Mouse (Mus musculus): Measurements from ENCODE around the gene Rasgrp2. TPM values are rescaled to one million over a fixed set of nuclear protein-coding genes. Genes with fewer than 3 reads are reported as not detected.

The Rasgrp2 gene
- polyA plus RNA-seq, 2 experiments from 2014 or later = 128 to 133 TPM

DNA sequence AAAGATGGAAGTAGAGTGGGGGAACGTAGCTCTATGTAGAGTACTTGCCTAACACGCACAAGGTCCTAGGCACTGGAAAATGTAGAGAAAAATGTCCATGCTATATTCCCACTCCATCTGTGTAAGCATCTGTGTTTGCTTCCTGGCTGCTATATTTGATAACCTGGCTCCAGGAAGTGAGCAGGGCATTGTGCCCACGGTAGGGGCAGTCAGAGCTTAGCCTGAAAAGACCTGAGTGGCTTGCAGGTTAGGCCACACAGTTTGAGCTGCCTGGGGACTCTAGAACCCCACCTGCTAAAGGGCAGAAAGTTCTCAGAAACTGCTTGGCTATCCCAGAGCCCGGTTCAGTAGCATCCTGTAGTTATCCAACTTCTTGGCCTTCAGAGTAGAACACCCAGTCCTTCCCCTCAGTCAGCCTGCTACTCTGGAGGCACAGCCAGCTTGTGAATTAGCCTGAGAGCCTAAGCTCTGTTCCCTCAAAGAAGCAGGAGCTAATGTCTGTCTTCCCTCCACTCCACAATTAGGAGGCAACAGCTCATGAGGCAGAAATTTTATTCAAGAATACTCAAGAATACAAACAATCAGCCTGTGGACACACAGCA, 16.7 kb upstream of the Rasgrp2 start:
- ATAC-seq = no peak

DNA sequence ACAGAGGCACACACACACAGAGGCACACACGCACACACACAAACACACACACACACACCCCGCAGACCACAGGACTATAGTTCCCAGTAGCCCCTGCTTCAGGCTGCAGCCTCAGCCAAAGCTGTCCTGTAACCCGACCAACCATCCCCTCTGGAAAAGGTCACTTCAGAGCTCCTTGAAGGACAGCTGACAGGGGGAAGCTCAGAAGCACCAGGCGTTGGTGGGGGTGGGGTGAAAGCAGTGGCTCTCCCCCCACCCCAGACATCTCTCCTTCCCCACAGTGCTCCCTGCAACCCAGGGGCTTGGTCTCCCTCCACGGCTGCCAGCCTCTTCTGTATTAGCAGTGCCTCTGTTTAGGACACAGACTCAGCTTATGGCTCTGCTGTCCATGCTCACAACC, 15.7 kb upstream of the Rasgrp2 start:
- ATAC-seq = no peak

DNA sequence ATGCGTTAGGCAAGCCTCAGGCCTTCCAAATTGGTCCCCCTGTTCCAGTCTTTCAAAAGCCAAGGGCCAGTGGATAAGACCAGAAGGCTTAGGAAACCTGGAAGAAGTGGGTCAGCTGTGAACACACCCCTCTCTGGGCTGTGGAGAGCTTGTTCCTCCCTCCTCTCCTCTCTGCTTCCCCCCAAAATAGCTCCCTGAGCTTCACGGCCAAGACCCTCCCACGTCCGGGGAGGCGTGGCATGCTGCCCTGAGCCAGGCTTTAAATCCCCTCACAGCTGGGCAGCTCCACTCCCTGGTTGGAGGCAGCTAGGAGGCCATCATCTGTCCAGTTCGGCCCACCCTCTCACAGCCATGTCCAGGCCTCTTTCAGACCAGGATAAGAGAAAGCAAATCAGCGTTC, 15.0 kb upstream of the Rasgrp2 start, which contains the start of gene Pygm:
Gene Pygm (plus strand): TSS at position 272 of the 400 bp plus-strand sequence.
- no peak for ATAC-seq

- no peak for ATAC-seq
Measured at GRCm38 (mm10) chr19:6384954-6385353, 14.2 kb upstream of the Rasgrp2 start.

GRCm38 (mm10) chr19:6385419-6385818, 13.7 kb upstream of the Rasgrp2 start:
- no peak for ATAC-seq

DNA sequence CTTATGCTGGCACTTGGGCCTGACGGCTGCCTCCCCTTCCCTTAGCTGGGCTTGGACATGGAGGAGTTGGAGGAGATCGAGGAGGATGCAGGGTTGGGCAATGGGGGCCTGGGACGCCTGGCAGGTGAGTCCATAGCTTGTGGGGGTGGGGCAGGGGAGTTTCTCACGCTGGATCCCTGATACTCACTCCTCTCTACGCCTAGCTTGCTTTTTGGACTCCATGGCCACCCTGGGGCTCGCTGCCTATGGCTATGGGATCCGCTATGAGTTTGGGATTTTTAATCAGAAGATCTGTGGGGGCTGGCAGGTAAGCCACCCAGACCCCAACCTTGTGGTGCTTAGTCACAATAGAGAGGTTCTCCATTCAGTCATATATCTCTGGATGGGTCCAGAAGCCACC, 13.3 kb upstream of the Rasgrp2 start:
- no peak for ATAC-seq

DNA sequence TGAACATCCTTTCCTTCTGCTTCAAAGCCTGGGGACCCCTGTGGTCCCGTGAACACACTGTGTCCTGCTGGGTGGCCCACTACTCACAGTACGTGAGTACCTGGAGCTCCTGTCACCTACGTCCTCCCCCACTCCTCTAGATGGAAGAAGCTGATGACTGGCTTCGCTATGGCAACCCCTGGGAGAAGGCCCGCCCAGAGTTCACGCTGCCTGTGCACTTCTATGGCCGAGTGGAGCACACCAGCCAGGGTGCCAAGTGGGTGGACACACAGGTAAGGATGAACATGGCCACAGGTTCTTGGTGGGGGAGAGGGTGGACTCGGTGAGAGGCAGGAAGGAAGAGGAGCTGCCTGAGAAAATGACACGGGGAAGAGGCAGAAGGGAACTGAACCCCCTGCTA, 12.9 kb upstream of the Rasgrp2 start:
- ATAC-seq = no peak

- ATAC-seq = no peak
Measured at GRCm38 (mm10) chr19:6388006-6388405, 11.1 kb upstream of the Rasgrp2 start.

GRCm38 (mm10) chr19:6389803-6390202, 9.3 kb upstream of the Rasgrp2 start:
- ATAC-seq = peak; percentile 74

DNA sequence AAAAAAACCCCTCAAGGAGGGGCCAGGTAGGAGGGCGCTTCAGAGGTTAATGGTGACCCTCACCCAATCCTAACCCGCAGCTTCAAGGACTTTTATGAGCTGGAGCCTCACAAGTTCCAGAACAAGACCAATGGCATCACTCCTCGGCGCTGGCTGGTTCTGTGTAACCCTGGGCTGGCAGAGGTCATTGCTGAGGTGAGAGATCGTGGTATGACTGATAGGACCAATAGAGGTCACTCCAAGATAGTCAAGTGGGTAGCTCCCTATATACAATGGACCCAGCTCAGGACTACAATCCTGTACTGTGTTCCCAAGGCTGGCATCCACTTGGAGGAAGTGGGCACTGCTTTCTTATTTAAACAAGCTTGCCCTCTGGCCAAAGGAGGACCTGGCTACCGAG, 8.9 kb upstream of the Rasgrp2 start:
- no peak for ATAC-seq

DNA sequence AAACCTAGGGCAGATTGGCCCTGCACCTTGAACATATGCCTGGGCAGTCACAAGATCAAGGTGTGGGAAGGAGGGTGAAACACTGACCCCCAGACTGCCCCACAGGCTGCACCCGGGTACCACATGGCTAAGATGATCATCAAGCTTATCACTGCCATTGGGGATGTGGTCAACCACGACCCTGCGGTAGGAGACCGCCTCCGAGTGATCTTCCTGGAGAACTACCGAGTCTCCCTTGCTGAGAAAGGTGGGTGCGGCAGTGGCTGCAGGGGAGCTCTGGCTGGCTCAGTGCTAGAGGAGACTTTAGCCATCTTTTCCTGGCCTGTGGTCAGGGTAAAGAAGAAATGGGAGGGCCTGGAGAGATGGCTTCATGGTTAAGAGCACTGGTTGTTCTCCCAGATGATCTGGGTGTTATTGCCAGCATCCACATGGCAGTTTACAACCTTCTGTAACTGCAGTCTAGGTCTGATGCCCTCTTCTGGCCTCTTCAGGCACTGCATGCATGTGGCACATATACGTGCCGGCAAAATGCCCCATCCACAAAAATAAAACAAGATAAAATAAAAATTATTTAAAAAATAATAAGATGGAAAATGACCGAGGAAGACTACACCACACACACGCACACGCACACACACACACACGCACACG, 6.3 kb upstream of the Rasgrp2 start:
- no peak for ATAC-seq

DNA sequence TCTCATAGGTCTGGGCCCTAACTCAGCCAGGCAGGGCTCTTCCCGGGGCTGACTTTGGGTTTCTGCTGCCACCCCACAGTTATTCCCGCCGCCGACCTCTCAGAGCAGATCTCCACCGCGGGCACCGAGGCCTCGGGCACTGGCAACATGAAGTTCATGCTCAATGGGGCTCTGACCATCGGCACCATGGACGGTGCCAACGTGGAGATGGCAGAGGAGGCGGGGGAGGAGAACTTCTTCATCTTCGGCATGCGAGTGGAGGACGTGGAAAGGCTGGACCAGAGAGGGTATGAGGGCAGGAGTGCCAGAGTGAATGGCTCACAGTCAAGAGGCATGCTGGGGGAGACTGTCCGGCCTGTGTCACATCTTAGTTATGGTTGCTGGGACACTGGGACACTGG, 5.5 kb upstream of the Rasgrp2 start:
- ATAC-seq = no peak

DNA sequence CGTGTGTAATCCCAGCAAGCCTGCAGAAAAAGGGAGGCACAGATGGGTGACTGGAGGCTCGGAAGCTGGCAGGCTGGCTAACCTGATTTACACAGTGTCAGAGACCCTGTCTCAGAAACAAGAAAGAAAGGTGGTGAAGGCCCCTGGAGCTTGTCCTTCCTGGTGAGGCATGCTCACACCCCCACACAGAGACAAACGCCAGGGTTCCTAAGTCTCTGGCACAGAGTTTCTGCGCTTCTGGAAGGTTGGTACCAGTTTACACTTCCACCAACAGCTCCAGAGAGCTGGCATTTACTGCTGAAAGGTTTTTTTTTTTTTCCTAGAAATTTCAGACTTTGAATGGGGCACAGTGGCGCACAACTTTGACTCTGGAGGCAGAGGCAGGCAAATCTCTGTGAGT, 2.9 kb upstream of the Rasgrp2 start:
- no peak for ATAC-seq

DNA sequence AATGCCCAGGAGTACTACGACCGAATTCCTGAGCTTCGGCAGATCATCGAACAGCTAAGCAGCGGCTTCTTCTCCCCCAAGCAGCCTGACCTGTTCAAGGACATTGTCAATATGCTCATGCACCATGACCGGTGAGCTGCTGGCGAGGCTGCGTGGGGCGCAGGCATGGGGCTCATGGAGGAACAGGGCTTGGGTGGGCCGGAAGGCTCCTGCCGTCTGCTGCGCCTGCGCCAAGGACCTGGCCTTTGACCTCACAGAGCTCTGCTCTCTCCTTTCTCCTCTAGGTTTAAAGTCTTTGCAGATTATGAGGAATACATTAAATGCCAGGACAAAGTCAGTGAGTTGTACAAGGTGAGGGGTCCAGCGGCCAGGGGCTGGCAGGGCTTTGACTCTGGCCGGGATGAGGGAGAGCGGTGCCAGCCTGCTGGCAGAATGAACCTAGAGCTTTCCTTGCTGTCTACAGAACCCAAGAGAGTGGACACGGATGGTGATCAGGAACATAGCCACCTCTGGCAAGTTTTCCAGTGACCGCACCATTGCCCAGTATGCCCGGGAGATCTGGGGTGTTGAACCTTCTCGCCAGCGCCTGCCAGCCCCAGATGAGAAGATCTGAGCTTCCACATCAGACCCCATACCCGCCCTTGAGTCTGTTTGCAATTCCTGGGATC, 1.4 kb upstream of the Rasgrp2 start:
- ATAC-seq = no peak

GRCm38 (mm10) chr19:6398447-6399284, 474 bp upstream of the Rasgrp2 start:
- ATAC-seq = peak; percentile 41

DNA sequence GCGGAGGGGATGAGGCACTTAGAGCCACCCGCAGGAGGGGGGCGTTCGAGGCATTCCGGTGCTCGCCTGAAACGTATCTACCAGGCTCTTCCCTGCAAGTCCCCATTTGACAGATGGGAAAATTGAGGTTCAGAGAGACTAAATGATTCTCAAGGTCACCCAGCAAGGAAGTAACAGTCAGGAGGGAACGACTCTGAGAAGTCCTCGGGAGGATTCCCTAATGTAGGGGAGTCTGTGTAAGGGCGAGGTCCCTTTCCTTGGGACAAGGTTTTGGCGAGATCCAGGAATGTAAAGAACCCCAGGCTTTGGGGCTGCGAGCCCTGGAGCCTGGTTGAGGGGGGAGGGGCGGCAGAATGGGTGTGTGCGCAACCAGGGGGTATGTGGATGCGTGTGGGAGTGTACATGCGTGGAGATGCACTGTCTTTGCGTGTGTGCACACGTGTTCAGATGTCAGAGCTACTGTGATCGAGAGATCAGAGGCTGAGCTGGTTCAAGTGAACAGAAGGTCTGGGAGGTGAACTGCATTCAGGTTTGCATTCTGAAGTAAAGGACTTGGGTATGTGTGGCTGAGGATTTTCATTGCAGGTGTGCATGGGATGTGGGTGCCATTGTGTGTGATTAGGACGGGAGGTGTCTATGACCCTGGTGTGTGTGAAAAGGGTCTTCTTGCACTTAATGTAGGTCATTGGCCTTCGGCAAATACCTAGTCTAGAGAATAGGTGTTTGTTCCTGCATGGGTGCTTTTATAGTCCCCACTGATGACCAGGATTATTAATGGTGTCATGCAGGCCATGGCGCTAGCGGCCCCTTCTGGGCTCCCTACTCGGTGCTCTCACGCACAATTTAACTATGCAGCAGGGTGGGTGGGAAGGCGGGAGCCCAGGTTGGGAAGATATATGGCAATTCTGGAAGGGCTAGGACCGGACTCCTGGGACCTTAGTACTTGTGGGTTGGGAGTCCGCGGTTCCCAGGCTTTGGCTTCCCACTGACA, 1.3 kb downstream of the Rasgrp2 start:
- ATAC-seq = peak; percentile 37

GRCm38 (mm10) chr19:6401131-6401815, 2.1 kb downstream of the Rasgrp2 start:
- ATAC-seq = peak; percentile 16

DNA sequence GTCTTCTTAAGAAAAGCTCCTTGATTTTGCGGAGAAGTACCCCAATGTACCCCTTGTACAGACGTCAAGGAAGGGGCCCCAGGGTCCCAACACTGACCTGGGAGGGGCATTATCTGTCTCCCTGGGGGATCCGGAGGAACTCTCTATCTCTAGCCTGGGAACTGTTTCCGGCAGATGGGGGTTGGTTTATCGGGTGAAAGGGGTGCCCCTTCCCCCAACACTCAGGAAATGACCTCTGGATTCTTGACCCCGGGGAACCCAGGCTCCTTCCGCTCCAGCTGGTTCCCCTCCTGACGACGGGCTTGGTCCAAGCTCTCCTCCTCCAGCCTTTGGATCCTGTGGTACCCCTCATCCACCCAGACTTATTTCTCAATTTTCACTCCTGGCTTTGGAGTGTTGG, 2.8 kb downstream of the Rasgrp2 start:
- ATAC-seq = no peak

DNA sequence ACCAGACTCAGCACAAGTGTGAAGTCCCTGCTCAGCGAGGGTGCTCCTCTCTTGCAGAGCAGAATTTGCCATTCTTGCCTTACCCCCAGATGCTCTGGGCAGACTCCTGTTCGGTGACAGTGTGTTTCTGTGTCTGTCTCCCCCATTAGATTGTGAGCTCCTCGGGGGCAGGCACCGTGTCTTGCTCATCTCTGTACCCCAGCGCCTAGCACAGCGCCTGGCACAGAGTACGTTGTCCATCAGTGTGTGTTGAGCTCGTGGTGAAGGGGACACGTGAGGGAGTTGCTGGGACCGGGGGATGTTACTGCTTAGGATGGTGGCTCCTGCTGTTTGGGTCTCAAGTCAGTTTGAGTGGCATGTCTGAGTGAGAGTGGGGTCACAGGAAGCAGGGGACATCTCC, 4.7 kb downstream of the Rasgrp2 start:
- no peak for ATAC-seq

- ATAC-seq = no peak
Measured at GRCm38 (mm10) chr19:6405433-6405832, 6.3 kb downstream of the Rasgrp2 start.

GRCm38 (mm10) chr19:6407109-6407508, 8.0 kb downstream of the Rasgrp2 start:
- no peak for ATAC-seq

Data from activated CD4-positive, CD25-positive, alpha-beta regulatory T cell, adult 4 months (primary cell).